Mouse (Mus musculus) heart, embryonic 11.5 days (tissue): ENCODE data around the gene Ddb2. TPM values are rescaled to one million over a fixed set of nuclear protein-coding genes. Genes with fewer than 3 reads are reported as not detected.

ENCODE experiments used
- ATAC-seq: fragments of 200-750 bp; cut with Nextera tagmentation; replicated peaks from 2 replicates; pipeline ENCODE4 v1.8.0; 2017; ENCODE audit warnings: moderate library complexity; ENCODE audit not compliant: insufficient number of reproducible peaks, low FRiP score, low TSS enrichment
- H3K27ac ChIP-seq: fragments of 300-500 bp; sonication (generic); 2 replicates; pipeline ENCODE4 v1.5.1; 2014; ENCODE audit warnings: mild to moderate bottlenecking, low read depth, low read length
- H3K27me3 ChIP-seq: fragments of 300-500 bp; sonication (generic); 2 replicates; pipeline ENCODE4 v1.6.1; 2014; ENCODE audit warnings: mild to moderate bottlenecking, low read length, mixed read lengths; ENCODE audit not compliant: control insufficient read depth, insufficient read depth
- H3K36me3 ChIP-seq: fragments of 300-500 bp; sonication (generic); 2 replicates; pipeline ENCODE4 v1.6.1; 2014; ENCODE audit warnings: mild to moderate bottlenecking, low read length, moderate library complexity, mixed read lengths; ENCODE audit not compliant: control insufficient read depth, insufficient read depth
- H3K4me1 ChIP-seq: fragments of 300-500 bp; sonication (generic); 2 replicates; pipeline ENCODE4 v1.6.1; 2014; ENCODE audit warnings: low read length; ENCODE audit not compliant: control insufficient read depth, insufficient read depth
- H3K4me2 ChIP-seq: fragments of 300-500 bp; sonication (generic); 2 replicates; pipeline ENCODE4 v1.6.1; 2014; ENCODE audit warnings: mild to moderate bottlenecking, moderate library complexity
- H3K4me3 ChIP-seq: fragments of 300-500 bp; sonication (generic); 2 replicates; pipeline ENCODE4 v1.5.1; 2014; ENCODE audit warnings: low read depth, low read length
- H3K9ac ChIP-seq: fragments of 300-500 bp; sonication (generic); 2 replicates; pipeline ENCODE4 v1.6.1; 2014; ENCODE audit warnings: mild to moderate bottlenecking, low read depth, low read length, moderate library complexity
- H3K9me3 ChIP-seq: fragments of 300-500 bp; sonication (generic); replicated peaks from 2 replicates; pipeline ENCODE4 v1.6.1; 2016; ENCODE audit warnings: low read length; ENCODE audit not compliant: control insufficient read depth
- WGBS: fragments of 180-500 bp; shearing (Covaris S2); extraction: QIAGEN DNeasy Blood & Tissue Kit; methylation state at CpG from one replicate; pipeline ENCODE4 v1.1.7; 2014; ENCODE audit not compliant: insufficient replicate concordance; 5-methylcytosine and 5-hydroxymethylcytosine counted together
- polyA plus RNA-seq: library from polyadenylated mRNA; unstranded; fragments of >200 nt; fragmentation: Nextera tagmentation; extraction: Ambion mirVana; gene quantifications from 2 replicates; pipeline ENCODE4 v1.2.1, GENCODE M21; 2014

Gene Ddb2
- polyA plus RNA-seq, 1 experiment from 2014 or later, result 8.3 TPM

- Histone ChIP-seq H3K4me1 (peaks cover 29% of the 10 kb centered on the region), H3K4me2 (peak overlapping the region; percentile 96), H3K9me3 (no peaks in the 10 kb centered on the region), H3K4me3 (peak overlapping the region; percentile 60), H3K36me3 (peaks cover 9% of the 10 kb centered on the region), H3K27ac (peak overlapping the region; percentile 46; the same call in 1 of the 2 replicates), H3K27me3 (peaks cover 27% of the 10 kb centered on the region), H3K9ac (peak overlapping the region; percentile 63)
- 3% methylated on average over 22 of the region's 22 CpGs for WGBS
- peak; percentile 29 for ATAC-seq
Observed at GRCm38 (mm10) chr2:91257126-91257980, 20.6 kb upstream of the Ddb2 start.

GRCm38 (mm10) chr2:91256256-91257125 is 19.7 kb upstream of the Ddb2 start:
- Histone ChIP-seq H3K27ac (peak overlapping the region; percentile 46; the same call in 1 of the 2 replicates), H3K4me2 (peak overlapping the region; percentile 96), H3K9ac (peak overlapping the region; percentile 63), H3K36me3 (peaks cover 8% of the 10 kb centered on the region), H3K27me3 (peaks cover 27% of the 10 kb centered on the region), H3K9me3 (no peaks in the 10 kb centered on the region), H3K4me3 (peak overlapping the region; percentile 60), H3K4me1 (peaks cover 32% of the 10 kb centered on the region)
- ATAC-seq, result peak; percentile 66
- under 1% methylated on average over 52 of the region's 52 CpGs for WGBS

GRCm38 (mm10) chr2:91255661-91256150 is 18.9 kb upstream of the Ddb2 start, which contains the start of gene Pacsin3:
Gene Pacsin3 (plus strand): TSS chr2:91255954.
- Histone ChIP-seq H3K9me3 (no peaks in the 10 kb centered on the region), H3K36me3 (peaks cover 3% of the 10 kb centered on the region), H3K4me2 (peak within 1 kb of the TSS; percentile 96), H3K27ac (peak within 1 kb of the TSS; percentile 46; the same call in 1 of the 2 replicates), H3K9ac (peak within 1 kb of the TSS; percentile 67), H3K4me1 (peaks cover 32% of the 10 kb centered on the region), H3K27me3 (peaks cover 27% of the 10 kb centered on the region), H3K4me3 (peak within 1 kb of the TSS; percentile 60)
- under 1% methylated on average over 27 of the region's 27 CpGs for WGBS
- ATAC-seq, result no peak

GRCm38 (mm10) chr2:91254725-91255380 is 18.1 kb upstream of the Ddb2 start:
- Histone ChIP-seq H3K4me3 (no peak overlapping the region), H3K4me1 (peaks cover 32% of the 10 kb centered on the region), H3K27ac (no peak overlapping the region), H3K9ac (no peak overlapping the region), H3K9me3 (no peaks in the 10 kb centered on the region), H3K4me2 (peak overlapping the region; percentile 96; the same call in 1 of the 2 replicates), H3K36me3 (no peaks in the 10 kb centered on the region), H3K27me3 (peaks cover 27% of the 10 kb centered on the region)
- WGBS, result 38% methylated on average over 8 of the region's 8 CpGs
- ATAC-seq, result no peak

- Histone ChIP-seq H3K27me3 (peaks cover 23% of the 10 kb centered on the region), H3K27ac (peak overlapping the region; percentile 30; the same call in 1 of the 2 replicates), H3K36me3 (no peaks in the 10 kb centered on the region), H3K4me1 (peaks cover 18% of the 10 kb centered on the region), H3K9me3 (no peaks in the 10 kb centered on the region), H3K9ac (no peak overlapping the region), H3K4me3 (no peak overlapping the region), H3K4me2 (no peak overlapping the region)
- ATAC-seq, result no peak
- WGBS, result 34% methylated on average over 4 of the region's 4 CpGs
Observed at GRCm38 (mm10) chr2:91252512-91252911, 15.7 kb upstream of the Ddb2 start.

GRCm38 (mm10) chr2:91252001-91252400 is 15.2 kb upstream of the Ddb2 start:
- peaks cover 23% of the 10 kb centered on the region for H3K27me3 ChIP-seq
- no peak overlapping the region for H3K9ac ChIP-seq
- H3K4me2 ChIP-seq, result no peak overlapping the region
- WGBS, result 58% methylated on average over 4 of the region's 4 CpGs
- no peaks in the 10 kb centered on the region for H3K9me3 ChIP-seq
- H3K27ac ChIP-seq, result no peak overlapping the region
- peaks cover 13% of the 10 kb centered on the region for H3K4me1 ChIP-seq
- no peak for ATAC-seq
- no peaks in the 10 kb centered on the region for H3K36me3 ChIP-seq
- H3K4me3 ChIP-seq, result no peak overlapping the region

- Histone ChIP-seq H3K27me3 (peaks cover 2% of the 10 kb centered on the region), H3K4me1 (peaks cover 7% of the 10 kb centered on the region), H3K9me3 (no peaks in the 10 kb centered on the region), H3K36me3 (no peaks in the 10 kb centered on the region), H3K9ac (no peak overlapping the region), H3K27ac (no peak overlapping the region), H3K4me3 (no peak overlapping the region), H3K4me2 (no peak overlapping the region)
- 77% methylated on average over 4 of the region's 4 CpGs for whole genome bisulfite sequencing
- ATAC-seq, result no peak
Observed at GRCm38 (mm10) chr2:91248366-91248765, 11.6 kb upstream of the Ddb2 start.
